In the genomic region with DNA sequence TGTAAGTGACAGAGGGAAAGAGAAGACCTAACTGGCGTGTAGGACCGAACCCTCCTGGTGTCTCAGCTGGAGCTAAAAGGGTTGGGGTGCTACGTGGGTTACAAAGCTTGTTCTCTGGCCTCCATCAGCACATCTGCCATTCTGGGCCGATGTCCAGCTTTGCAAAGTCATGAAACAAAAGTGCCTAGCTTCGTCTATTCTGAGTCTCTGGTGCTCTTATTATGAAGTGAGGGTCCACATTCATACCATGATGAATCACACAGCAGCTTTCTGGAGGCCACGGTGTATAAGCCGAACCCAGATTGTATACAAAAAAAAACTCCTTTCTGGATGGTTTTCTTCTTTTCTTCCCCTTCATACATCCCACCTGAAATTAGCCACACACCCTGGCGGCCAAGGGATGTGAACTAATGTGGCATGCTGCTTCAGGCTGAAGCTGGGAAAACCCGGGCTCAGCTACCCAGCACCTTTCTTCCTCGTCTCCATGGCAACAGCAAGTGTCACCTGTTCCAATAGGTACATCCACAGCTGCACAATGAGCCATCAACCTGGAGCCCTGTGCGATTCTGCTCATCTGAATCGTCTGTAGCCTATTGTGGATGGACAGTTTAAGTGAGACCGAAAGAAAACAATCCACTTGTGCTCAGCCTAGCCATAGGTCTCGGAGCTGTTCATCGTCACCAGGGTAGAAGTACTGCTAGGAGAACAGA, we compare ENCODE assay signal across 13 mouse cellular contexts.
DNase-seq lines count a peak whose midpoint lies in the region; ATAC-seq and TF ChIP-seq lines count a peak whose summit lies in the region.
"Had no signal": no experiment of that assay in that cellular context is flagged by ENCODE, and none has a peak within 500 bp of the region (broad histone marks: within the 10 kb centered on the region; RNA-seq: fewer than 3 reads in every experiment).

No protein-coding gene starts in this region.

- ATAC-seq in intestine, embryonic 14.5 days (replicated peaks; ENCODE audit: low FRiP score, low TSS enrichment, low read depth): no peak
- ATAC-seq in intestine, embryonic 15.5 days: no peak
- ATAC-seq: intestine, embryonic 16.5 days had no signal

- H3K4me1 ChIP-seq in intestine, embryonic 14.5 days (replicated peaks; ENCODE audit: control insufficient read depth, insufficient read depth, low read length): no peaks in the 10 kb centered on the region; the same call in 1 of the 2 replicates
- H3K4me1 ChIP-seq in intestine, embryonic 15.5 days (replicated peaks): no peaks in the 10 kb centered on the region; the same call in 1 of the 2 replicates

- H3K27me3 ChIP-seq in intestine, embryonic 14.5 days (replicated peaks; ENCODE audit: control insufficient read depth, insufficient read depth, low read length): no peaks in the 10 kb centered on the region
- no peaks in the 10 kb centered on the region for H3K27me3 ChIP-seq in intestine, embryonic 15.5 days (replicated peaks)

- intact Hi-C loops in left cerebral cortex, adult 2 months (cut with DNase I): loop anchor here (5.0 to 10.0 kb wide), 2 partner anchors 210 to 548 kb away; no protein-coding TSS in a partner anchor

- no peaks in the 10 kb centered on the region for H3K36me3 ChIP-seq in intestine, embryonic 14.5 days (ENCODE audit: control insufficient read depth, insufficient read depth, low read length)
- no peaks in the 10 kb centered on the region for H3K36me3 ChIP-seq in intestine, embryonic 15.5 days

- 64% methylated on average over 15 of the region's 15 CpGs for WGBS in intestine, embryonic 14.5 days
- 57% methylated on average over 15 of the region's 15 CpGs for WGBS in intestine, embryonic 15.5 days

- H3K4me2 ChIP-seq in intestine, embryonic 14.5 days (ENCODE audit: low read length): no peak overlapping the region
- no peak overlapping the region for H3K4me2 ChIP-seq in intestine, embryonic 15.5 days (replicated peaks)

- DNase-seq in intestine, embryonic 14.5 days (ENCODE audit: low spot score): peak; percentile 57
- DNase-seq in testis, postnatal 10 days (ENCODE audit: low spot score): peak; percentile 32
- no peak for DNase-seq in testis, postnatal 14 days (ENCODE audit: low spot score)
- DNase-seq in left cerebral cortex, adult 2 months (ENCODE audit: extremely low spot score in 1 of 2, low spot score in 2 of 2): peak; percentile 18 to 57
- no peak for DNase-seq in gastrocnemius, postnatal 25 days
- DNase-seq in thymus, postnatal 36 days: no peak
- DNase-seq: adrenal gland, postnatal 25 days; cerebellum, adult 9-11 months; lung, adult 2 months; thymus, adult 18-20 months had no signal

- H3K27ac ChIP-seq in intestine, embryonic 14.5 days (ENCODE audit: low read depth): no peak overlapping the region
- no peak overlapping the region for H3K27ac ChIP-seq in intestine, embryonic 15.5 days
- no peak overlapping the region for H3K27ac ChIP-seq in left cerebral cortex, adult 2 months

- no peak overlapping the region for H3K4me3 ChIP-seq in intestine, embryonic 14.5 days (ENCODE audit: low read depth, low read length)
- H3K4me3 ChIP-seq in intestine, embryonic 15.5 days (replicated peaks): no peak overlapping the region
- no peak overlapping the region for H3K4me3 ChIP-seq in left cerebral cortex, adult 2 months
- H3K4me3 ChIP-seq: erythroblast, embryonic 14.5 days had no signal

- no peaks in the 10 kb centered on the region for H3K9me3 ChIP-seq in intestine, embryonic 14.5 days (ENCODE audit: control insufficient read depth, low read length)
- H3K9me3 ChIP-seq in intestine, embryonic 15.5 days: no peaks in the 10 kb centered on the region

- H3K9ac ChIP-seq in intestine, embryonic 14.5 days (ENCODE audit: low read length): no peak overlapping the region
- no peak overlapping the region for H3K9ac ChIP-seq in intestine, embryonic 15.5 days

- no peak for TF ChIP-seq CTCF in left cerebral cortex, adult 2 months (IDR thresholded peaks at IDR 0.05)

Comparison
In these comparisons a context has a peak if more than half of its experiments do, and no peak if none do; other contexts are left out.
1. DNase-seq: peak in intestine, embryonic 14.5 days (single experiment), testis, postnatal 10 days (single experiment) and left cerebral cortex, adult 2 months (2 of 2); none in testis, postnatal 14 days (single experiment), gastrocnemius, postnatal 25 days (single experiment) and thymus, postnatal 36 days (0 of 2).